Mouse (Mus musculus) C2C12 (cell line): ENCODE results near the gene Kremen1.
A peak's percentile ranks its signal among the peaks of the same experiment; 100 is the strongest.

Experiments used
- CTCF ChIP-seq: IDR thresholded peaks from one replicate; pipeline ENCODE4 v1.5.1; 2011; ENCODE audit not compliant: control insufficient read depth, insufficient read depth, insufficient read length
- MYOD1 ChIP-seq: IDR thresholded peaks from one replicate; pipeline ENCODE4 v1.6.1; 2011; ENCODE audit warnings: low read depth; ENCODE audit not compliant: control insufficient read depth, insufficient read length
- USF1 ChIP-seq: IDR thresholded peaks from one replicate; pipeline ENCODE4 v1.6.1; 2011; ENCODE audit warnings: low read depth, mild to moderate bottlenecking, control low read depth, moderate library complexity

DNA sequence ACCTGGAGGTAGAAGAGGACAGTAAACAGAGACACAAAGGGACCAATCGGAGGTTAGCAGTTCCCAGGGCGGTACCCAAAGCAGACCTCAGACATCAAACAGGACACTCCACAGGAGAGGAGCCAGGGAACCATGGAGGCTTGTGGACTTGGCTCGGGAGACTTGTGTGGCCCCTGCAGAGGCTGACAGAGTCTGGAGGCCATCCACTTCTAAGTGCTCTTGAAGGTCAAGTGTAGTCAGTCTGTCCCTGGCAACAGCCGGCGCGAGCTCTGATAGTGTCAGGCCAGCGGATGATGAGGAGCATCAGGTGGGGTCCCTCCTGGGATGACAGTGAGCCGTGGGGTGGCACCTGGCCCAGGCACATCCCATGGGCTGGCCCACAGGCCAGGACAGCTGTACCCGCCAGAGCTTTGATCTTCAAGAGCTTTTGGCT is 69.3 kb downstream of the Kremen1 start:
- TF ChIP-seq CTCF (no peak), MYOD1 (peak; percentile 70), USF1 (no peak)
